Mouse (Mus musculus) kidney, embryonic 15.5 days (tissue): ENCODE data around the gene Slc22a23. TPM values are rescaled to one million over a fixed set of nuclear protein-coding genes. Genes with fewer than 3 reads are reported as not detected.
"Not testable (repeated sequence)": the region's sequence is repeated elsewhere in the genome, so short reads cannot be mapped to it uniquely, and the experiment has no call there.

Experiments used
- ATAC-seq: fragments of 200-750 bp; cut with Nextera tagmentation; replicated peaks from 2 replicates; pipeline ENCODE4 v1.8.0; 2017; ENCODE audit warnings: moderate TSS enrichment; ENCODE audit not compliant: low FRiP score
- H3K27ac ChIP-seq: fragments of 300-500 bp; sonication (generic); 2 replicates; pipeline ENCODE4 v1.5.1; 2015; ENCODE audit warnings: mild to moderate bottlenecking, inconsistent platforms
- H3K27me3 ChIP-seq: fragments of 300-500 bp; sonication (generic); 2 replicates; pipeline ENCODE4 v1.6.1; 2015; ENCODE audit warnings: inconsistent platforms
- H3K36me3 ChIP-seq: fragments of 300-500 bp; sonication (generic); 2 replicates; pipeline ENCODE4 v1.6.1; 2015; ENCODE audit warnings: inconsistent platforms
- H3K4me1 ChIP-seq: fragments of 300-500 bp; sonication (generic); 2 replicates; pipeline ENCODE4 v1.6.1; 2015; ENCODE audit warnings: inconsistent platforms
- H3K4me2 ChIP-seq: fragments of 300-500 bp; sonication (generic); 2 replicates; pipeline ENCODE4 v1.6.1; 2015; ENCODE audit warnings: moderate library complexity, mild to moderate bottlenecking, inconsistent platforms
- H3K4me3 ChIP-seq: fragments of 300-500 bp; sonication (generic); replicated peaks from 2 replicates; pipeline ENCODE4 v1.5.1; 2015; ENCODE audit warnings: mild to moderate bottlenecking, inconsistent platforms
- H3K9ac ChIP-seq: fragments of 300-500 bp; sonication (generic); 2 replicates; pipeline ENCODE4 v1.6.1; 2015; ENCODE audit warnings: mild to moderate bottlenecking, inconsistent platforms
- H3K9me3 ChIP-seq: fragments of 300-500 bp; sonication (generic); replicated peaks from 2 replicates; pipeline ENCODE4 v1.6.1; 2016; ENCODE audit warnings: inconsistent platforms
- WGBS: fragments of 180-500 bp; shearing (Covaris S2); methylation state at CpG from one replicate; pipeline ENCODE4 v1.1.7; 2015; ENCODE audit warnings: mixed read lengths; 5-methylcytosine and 5-hydroxymethylcytosine counted together
- polyA plus RNA-seq: library from polyadenylated mRNA; unstranded; fragments of >200 nt; fragmentation: Nextera tagmentation; extraction: Ambion mirVana; gene quantifications from 2 replicates; pipeline ENCODE4 v1.2.1, GENCODE M21; 2015

Gene Slc22a23
- 2.4 and 2.6 TPM in 2 replicates for polyA plus RNA-seq

DNA sequence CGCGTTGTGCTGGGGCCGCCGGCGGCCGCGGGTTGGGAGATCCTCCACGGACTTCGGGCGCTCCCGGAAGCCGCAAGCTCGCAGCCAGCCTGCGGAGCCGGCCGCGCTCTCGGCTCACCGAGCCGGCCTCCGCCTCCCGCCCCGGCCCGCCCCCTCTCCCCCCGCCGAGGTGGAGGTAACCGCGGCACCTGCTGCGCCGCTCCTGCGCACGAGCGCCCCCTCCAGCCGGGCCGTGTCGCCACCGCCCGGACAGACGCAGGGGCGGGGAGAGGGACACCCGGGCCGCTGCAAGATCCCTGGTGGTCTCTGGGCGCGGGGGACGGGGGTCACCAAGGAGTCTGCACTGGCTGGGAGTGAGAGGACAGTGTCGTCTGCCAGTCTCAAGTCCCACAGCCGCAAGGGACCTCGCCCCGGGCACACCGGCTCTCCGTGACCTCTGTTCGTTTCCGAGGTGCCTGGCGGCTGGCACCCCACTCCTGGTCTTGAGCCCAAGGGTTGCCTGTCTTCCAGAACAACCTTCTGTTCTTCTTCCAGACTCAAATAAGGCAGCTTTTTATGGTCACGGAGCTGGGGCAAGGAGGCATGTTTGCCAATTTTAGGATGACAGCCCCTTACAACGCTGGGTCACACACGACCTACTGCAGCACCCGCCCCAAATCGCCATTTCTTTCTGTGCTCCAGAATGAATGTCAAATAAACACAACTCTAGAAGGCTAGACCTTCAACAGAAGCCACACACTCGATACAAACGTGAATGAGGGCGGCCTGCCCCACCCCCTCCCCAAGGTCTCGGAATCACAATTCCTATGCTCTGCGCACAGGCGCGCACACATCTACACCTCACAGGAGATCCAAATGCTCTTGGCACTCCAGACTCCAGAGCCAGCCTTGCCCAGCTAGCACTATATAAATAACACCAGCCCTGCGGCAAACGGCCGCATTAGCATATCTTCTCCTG lies at the start of gene Slc22a23:
TSS of gene Slc22a23 (minus strand) at position 55 of the 958 bp plus-strand sequence.
- 4% methylated on average over 50 of the region's 69 CpGs for WGBS

DNA sequence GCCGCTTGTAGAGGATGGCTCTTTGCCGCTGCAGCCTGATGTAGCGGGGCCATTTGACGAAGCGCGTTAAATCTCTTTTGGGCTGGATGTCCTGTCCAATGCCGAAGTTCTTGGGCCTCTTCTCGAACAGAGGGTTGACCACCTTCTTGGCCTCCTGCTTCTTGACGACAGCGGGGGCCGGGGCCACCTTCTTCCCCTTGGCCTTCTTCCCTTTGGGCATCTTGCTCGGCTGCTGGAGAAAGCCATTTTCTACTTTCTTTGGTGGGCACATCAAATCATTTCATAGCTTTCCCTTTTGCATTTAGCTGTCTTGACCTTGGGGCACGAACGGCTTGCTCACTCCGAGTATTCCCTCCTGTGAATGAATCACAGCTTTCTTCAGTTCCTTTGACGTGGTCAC lies 49.3 kb upstream of the Slc22a23 start:
- H3K9me3 ChIP-seq, ATAC-seq: not testable (repeated sequence)
- WGBS, result 84% methylated on average over 16 of the region's 16 CpGs

More for the DNA sequence above, at the start of gene Slc22a23:
- Histone ChIP-seq H3K9me3 (no peaks in the 10 kb centered on the region), H3K4me2 (peak within 1 kb of the TSS; percentile 99), H3K9ac (peak within 1 kb of the TSS; percentile 76), H3K4me3 (peak within 1 kb of the TSS; percentile 81), H3K27me3 (peaks cover 41% of the 10 kb centered on the region), H3K27ac (peak within 1 kb of the TSS; percentile 58; the same call in 1 of the 2 replicates), H3K4me1 (peaks cover 25% of the 10 kb centered on the region), H3K36me3 (no peaks in the 10 kb centered on the region)
- ATAC-seq, result peak; percentile 87

DNA sequence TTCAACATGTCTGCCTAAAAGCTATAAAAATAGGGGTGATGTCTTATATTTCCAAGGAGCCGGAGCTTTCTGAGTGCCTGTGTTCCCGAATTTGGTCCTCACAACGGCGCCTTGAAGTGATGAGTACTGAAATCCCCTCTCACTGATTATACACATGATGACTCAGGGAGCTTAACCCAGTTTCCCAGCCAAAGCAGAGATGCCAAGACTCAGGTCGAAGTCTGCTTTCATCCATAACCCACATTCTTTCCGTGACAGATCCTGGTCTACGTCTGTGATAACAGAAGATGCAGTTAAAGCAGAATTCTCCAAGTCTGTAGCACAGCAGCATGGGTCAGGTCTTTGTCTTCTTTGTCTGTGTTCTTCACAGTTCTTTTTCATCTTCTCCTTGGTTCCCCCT lies 47.4 kb upstream of the Slc22a23 start:
- Histone ChIP-seq H3K9ac (no peak overlapping the region), H3K9me3 (no peaks in the 10 kb centered on the region), H3K4me1 (no peaks in the 10 kb centered on the region), H3K36me3 (no peaks in the 10 kb centered on the region), H3K4me2 (no peak overlapping the region), H3K4me3 (no peak overlapping the region), H3K27me3 (no peaks in the 10 kb centered on the region), H3K27ac (no peak overlapping the region)
- ATAC-seq, result no peak
- 84% methylated on average over 7 of the region's 7 CpGs for WGBS

More for the DNA sequence above, 49.3 kb upstream of the Slc22a23 start:
- not testable (repeated sequence) for H3K4me2 ChIP-seq, H3K9ac ChIP-seq, H3K36me3 ChIP-seq, H3K27me3 ChIP-seq, H3K4me3 ChIP-seq, H3K4me1 ChIP-seq, H3K27ac ChIP-seq

DNA sequence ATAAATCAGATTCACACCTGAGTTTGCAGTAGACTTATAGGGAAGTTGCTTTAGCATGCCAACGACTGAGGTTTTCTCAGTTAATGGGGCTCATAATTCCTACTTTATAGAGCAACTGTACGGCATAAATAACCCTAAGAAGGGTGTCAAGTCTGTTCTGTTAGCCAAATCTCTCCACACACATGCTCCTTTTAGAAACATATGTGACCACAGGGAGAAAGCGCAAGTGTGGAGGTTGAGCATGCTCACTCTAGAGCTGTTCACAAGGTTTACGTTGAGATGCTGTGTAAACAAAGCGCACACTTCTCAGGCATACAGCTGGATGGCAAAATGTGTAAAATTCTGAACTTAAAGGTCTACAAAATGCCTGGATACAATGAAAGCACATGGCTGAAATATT lies 43.2 kb upstream of the Slc22a23 start:
- no peaks in the 10 kb centered on the region for H3K27me3 ChIP-seq
- H3K4me1 ChIP-seq, result peaks cover 6% of the 10 kb centered on the region; the same call in 1 of the 2 replicates
- no peak overlapping the region for H3K9ac ChIP-seq
- ATAC-seq, result no peak
- no peaks in the 10 kb centered on the region for H3K36me3 ChIP-seq
- 81% methylated on average over 5 of the region's 5 CpGs for WGBS
- no peak overlapping the region for H3K4me2 ChIP-seq
- H3K9me3 ChIP-seq, result no peaks in the 10 kb centered on the region
- H3K27ac ChIP-seq, result no peak overlapping the region
- H3K4me3 ChIP-seq, result no peak overlapping the region

DNA sequence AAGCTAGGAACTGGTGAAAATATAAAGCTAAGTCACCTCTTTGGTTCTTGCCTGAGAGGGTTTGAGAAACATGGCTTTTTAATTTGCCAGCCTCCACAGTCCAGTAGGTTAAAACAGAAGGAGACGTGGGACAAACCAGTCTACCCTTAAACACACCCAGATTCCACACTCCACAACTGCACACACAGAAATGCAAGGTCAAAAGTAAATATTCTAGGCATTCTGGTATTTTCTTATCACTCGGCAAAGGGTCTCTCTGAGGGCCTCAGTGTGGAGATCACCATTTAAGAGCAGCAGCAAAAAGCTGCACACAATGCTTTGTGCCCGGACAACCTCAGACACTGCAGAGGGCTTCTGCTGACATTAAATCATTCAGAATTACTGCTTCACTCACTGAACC lies 38.4 kb upstream of the Slc22a23 start:
- no peak overlapping the region for H3K4me2 ChIP-seq
- no peaks in the 10 kb centered on the region for H3K36me3 ChIP-seq
- WGBS, result 35% methylated on average over 3 of the region's 3 CpGs
- H3K4me1 ChIP-seq, result peaks cover 6% of the 10 kb centered on the region; the same call in 1 of the 2 replicates
- no peak overlapping the region for H3K4me3 ChIP-seq
- H3K9me3 ChIP-seq, result no peaks in the 10 kb centered on the region
- ATAC-seq, result no peak
- H3K27ac ChIP-seq, result no peak overlapping the region
- no peaks in the 10 kb centered on the region for H3K27me3 ChIP-seq
- no peak overlapping the region for H3K9ac ChIP-seq

DNA sequence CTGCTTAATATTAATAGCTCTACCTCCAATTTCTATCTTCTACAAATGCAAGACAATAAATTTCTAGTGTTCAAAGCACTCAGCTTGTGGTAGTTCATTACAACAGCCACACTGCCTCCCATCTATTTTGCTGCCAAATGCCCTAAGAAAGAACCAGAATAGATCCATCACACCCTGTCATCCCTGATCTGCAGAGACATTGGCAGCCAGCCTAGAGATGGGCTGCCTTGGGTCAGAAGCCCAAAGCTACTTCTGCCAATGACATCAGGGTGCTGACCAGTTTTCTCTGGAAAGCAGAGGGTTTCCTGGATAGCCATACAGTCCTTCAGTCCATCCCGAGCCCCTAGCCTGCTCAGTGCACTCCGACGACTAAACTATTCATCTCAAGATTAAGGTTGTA lies 33.9 kb upstream of the Slc22a23 start:
- no peak for ATAC-seq

DNA sequence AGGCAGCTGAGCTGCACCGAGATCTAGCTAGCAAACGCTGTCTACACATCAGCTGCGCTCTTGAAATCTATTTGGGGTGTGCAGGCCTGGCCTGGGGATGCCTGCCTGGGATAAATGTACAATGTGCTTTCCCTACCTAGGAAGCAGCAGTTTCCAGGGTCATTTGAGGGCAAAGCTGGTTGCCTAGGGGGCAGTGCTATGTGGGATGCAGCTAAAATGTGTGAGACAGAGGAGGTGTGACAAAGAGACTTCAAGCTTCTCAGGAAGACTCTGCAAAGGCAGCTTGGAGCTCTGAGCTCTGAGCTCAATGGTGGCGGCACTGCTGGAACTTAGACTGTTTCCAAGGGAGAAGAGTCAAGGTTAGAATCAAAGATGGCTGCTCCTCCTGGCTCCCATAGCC lies 30.2 kb upstream of the Slc22a23 start:
- Histone ChIP-seq H3K4me3 (no peak overlapping the region), H3K4me1 (no peaks in the 10 kb centered on the region), H3K9me3 (no peaks in the 10 kb centered on the region), H3K4me2 (no peak overlapping the region), H3K9ac (no peak overlapping the region), H3K27me3 (no peaks in the 10 kb centered on the region), H3K27ac (no peak overlapping the region), H3K36me3 (no peaks in the 10 kb centered on the region)
- no peak for ATAC-seq
- 89% methylated on average over 4 of the region's 4 CpGs for WGBS

More for the DNA sequence above, 33.9 kb upstream of the Slc22a23 start:
- H3K9me3 ChIP-seq, result no peaks in the 10 kb centered on the region
- H3K4me2 ChIP-seq, result no peak overlapping the region
- H3K9ac ChIP-seq, result no peak overlapping the region
- no peaks in the 10 kb centered on the region for H3K36me3 ChIP-seq
- H3K4me3 ChIP-seq, result no peak overlapping the region
- WGBS, result 83% methylated on average over 3 of the region's 3 CpGs
- H3K27me3 ChIP-seq, result no peaks in the 10 kb centered on the region
- no peak overlapping the region for H3K27ac ChIP-seq
- H3K4me1 ChIP-seq, result peaks cover 6% of the 10 kb centered on the region; the same call in 1 of the 2 replicates

DNA sequence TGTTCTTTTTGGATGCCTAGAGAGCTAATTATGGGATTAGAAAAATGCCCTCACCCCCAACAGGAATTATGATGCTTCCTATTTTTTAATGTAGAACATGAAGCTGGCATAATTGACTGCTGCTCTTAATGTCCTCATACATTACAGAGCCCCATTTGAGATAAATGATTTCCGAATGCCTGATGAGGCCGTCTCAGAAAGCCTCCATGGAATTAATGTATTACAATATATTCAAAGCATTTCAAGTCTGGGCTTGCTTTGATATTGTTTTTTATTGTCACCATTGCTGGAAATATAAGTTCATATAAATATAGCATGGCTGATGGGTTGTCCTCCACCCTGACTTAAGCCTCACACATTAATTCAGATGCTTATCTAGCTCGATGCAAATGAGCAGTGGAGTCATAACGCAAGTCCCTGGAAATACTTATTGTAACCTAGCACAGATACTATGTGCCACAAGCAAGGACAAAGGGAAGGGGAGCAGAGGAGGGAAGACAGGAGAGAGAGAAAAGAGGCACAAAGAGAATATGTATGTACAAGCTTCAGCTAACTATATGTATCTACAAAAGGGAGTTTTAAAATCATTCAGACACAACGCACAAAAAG lies 28.0 kb upstream of the Slc22a23 start:
- 89% methylated on average over 5 of the region's 5 CpGs for WGBS
- no peak overlapping the region for H3K9ac ChIP-seq
- H3K36me3 ChIP-seq, result no peaks in the 10 kb centered on the region
- no peak overlapping the region for H3K4me3 ChIP-seq
- ATAC-seq, result no peak
- H3K27me3 ChIP-seq, result no peaks in the 10 kb centered on the region
- no peaks in the 10 kb centered on the region for H3K4me1 ChIP-seq
- no peaks in the 10 kb centered on the region for H3K9me3 ChIP-seq
- no peak overlapping the region for H3K4me2 ChIP-seq
- no peak overlapping the region for H3K27ac ChIP-seq

DNA sequence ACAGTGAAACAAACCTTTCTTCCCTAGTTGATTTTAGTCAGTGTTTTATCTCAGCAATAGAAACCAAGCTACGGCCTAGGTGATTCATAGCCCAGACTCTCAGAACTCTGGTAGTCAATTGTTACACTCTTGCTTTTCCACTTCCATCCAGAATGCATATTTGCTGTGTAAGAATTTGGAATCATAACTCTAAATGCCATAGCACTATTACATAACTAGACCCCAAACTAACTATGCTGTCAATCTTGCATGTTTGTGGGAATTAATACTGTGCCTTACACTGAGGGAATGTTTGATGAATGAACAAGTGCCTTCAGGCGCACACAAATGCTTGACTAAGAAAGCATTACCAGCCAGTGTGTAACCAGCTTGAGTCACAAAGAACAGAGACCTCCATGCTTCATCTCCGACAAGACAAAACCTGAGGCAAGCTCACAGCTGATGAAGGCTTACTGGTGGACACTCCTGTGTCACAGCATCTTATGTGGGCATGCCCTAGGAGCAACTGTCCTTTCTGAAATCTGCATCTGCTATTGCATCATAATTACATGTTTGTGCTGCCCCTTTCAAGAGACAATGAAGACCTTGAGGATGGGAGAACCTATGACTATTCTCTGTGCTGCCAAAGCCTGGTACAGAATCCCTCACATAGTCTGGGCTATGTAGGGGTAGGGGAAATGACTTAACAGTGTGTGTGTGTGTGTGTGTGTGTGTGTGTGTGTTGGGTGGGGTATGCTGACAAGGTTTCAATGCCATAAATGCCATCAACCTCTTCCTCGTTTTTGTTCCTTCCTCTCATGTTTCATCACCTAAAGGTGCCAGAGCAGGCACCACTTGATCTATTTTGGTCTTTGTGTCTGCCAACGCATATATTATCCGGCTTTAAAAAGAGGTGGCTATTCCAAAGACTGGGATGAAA lies 27.2 kb upstream of the Slc22a23 start:
- no peak overlapping the region for H3K4me3 ChIP-seq
- no peak overlapping the region for H3K27ac ChIP-seq
- H3K9me3 ChIP-seq, result no peaks in the 10 kb centered on the region
- no peak overlapping the region for H3K4me2 ChIP-seq
- no peaks in the 10 kb centered on the region for H3K4me1 ChIP-seq
- H3K9ac ChIP-seq, result no peak overlapping the region
- no peaks in the 10 kb centered on the region for H3K36me3 ChIP-seq
- 83% methylated on average over 6 of the region's 6 CpGs for WGBS
- ATAC-seq, result no peak
- H3K27me3 ChIP-seq, result no peaks in the 10 kb centered on the region

DNA sequence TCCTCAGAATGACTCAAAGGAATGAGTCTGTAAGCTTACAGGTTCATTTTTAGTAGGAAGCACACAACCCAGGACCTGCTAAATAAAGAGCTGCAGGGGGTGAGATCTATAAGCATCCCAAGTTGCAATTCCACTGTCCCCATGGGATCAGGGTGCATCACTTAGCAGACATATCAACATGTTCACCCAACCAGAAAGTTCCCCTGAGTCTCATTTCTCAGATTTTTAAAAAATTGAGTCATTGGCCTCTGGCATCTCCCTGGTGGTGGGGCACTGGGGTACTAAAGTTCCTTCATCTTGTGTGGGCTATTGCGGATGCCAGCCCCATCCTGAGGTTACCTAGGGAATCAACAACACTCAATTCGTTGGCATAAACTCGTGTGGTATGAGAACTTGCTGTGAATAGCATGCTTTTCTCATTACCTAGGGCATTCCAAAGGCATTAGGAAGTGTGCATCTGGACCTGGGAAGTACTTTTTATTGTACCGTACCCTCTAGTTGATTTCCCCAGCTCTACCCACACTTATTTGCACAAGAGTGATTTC lies 25.4 kb upstream of the Slc22a23 start:
- Histone ChIP-seq H3K4me1 (no peaks in the 10 kb centered on the region), H3K27me3 (no peaks in the 10 kb centered on the region), H3K36me3 (no peaks in the 10 kb centered on the region), H3K9ac (no peak overlapping the region), H3K4me2 (no peak overlapping the region), H3K9me3 (no peaks in the 10 kb centered on the region), H3K27ac (no peak overlapping the region), H3K4me3 (no peak overlapping the region)
- ATAC-seq, result no peak
- 81% methylated on average over 4 of the region's 4 CpGs for WGBS

DNA sequence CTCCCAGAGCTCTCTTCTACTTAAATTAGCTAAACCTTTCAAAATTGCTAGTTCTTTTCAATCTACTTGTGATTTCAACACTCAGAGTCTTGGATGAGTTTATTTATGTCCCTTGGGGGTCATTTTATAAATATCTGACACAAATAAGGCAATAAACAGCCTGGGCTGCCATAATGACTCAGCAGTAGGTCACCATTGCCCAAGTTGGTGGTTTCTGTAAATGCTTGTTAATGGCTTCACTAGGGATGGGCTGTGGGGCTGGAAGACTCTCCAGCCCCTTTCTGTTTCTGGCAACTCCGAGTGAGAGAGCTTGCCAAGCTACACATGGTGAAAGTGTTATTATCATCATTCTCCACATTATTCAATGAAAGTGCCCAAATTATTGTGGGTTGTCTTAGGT lies 20.2 kb upstream of the Slc22a23 start:
- no peak for ATAC-seq
- H3K27me3 ChIP-seq, result no peaks in the 10 kb centered on the region

More for the DNA sequence above, 20.2 kb upstream of the Slc22a23 start:
- H3K9me3 ChIP-seq, result no peaks in the 10 kb centered on the region
- no peak overlapping the region for H3K4me3 ChIP-seq
- no peak overlapping the region for H3K27ac ChIP-seq
- no peak overlapping the region for H3K4me2 ChIP-seq
- no peaks in the 10 kb centered on the region for H3K4me1 ChIP-seq
- H3K36me3 ChIP-seq, result no peaks in the 10 kb centered on the region
- H3K9ac ChIP-seq, result no peak overlapping the region
- WGBS, result 60% methylated on average over 1 of the region's 1 CpGs
